Mouse (Mus musculus): ENCODE data around the gene Hist2h2aa2. TPM values are rescaled to one million over a fixed set of nuclear protein-coding genes. Genes with fewer than 3 reads are reported as not detected.

Gene Hist2h2aa2
- polyA plus RNA-seq, 2 experiments from 2014 or later = 86.9 TPM; not detected in 1

GRCm38 (mm10) chr3:96261623-96262022 lies 21.5 kb upstream of the Hist2h2aa2 start:
- no peak for ATAC-seq

GRCm38 (mm10) chr3:96260220-96260619 lies 20.1 kb upstream of the Hist2h2aa2 start:
- ATAC-seq = no peak

- no peak for ATAC-seq
Observed at GRCm38 (mm10) chr3:96257190-96257589, 17.1 kb upstream of the Hist2h2aa2 start.

GRCm38 (mm10) chr3:96255926-96256593 lies 16.0 kb upstream of the Hist2h2aa2 start:
- ATAC-seq = no peak

GRCm38 (mm10) chr3:96254683-96255355 lies 14.7 kb upstream of the Hist2h2aa2 start:
- ATAC-seq = no peak

GRCm38 (mm10) chr3:96251787-96252186 lies 11.7 kb upstream of the Hist2h2aa2 start:
- ATAC-seq = no peak

GRCm38 (mm10) chr3:96250890-96251289 lies 10.8 kb upstream of the Hist2h2aa2 start:
- no peak for ATAC-seq

GRCm38 (mm10) chr3:96249034-96249345 lies 8.9 kb upstream of the Hist2h2aa2 start:
- ATAC-seq = no peak

GRCm38 (mm10) chr3:96248141-96249033 lies 8.3 kb upstream of the Hist2h2aa2 start:
- ATAC-seq = no peak

- no peak for ATAC-seq
Observed at GRCm38 (mm10) chr3:96247356-96248140, 7.5 kb upstream of the Hist2h2aa2 start.

- ATAC-seq = peak; percentile 56
Observed at GRCm38 (mm10) chr3:96246427-96246856, 6.4 kb upstream of the Hist2h2aa2 start, which contains the start of gene Hist2h3c1. Hist2h3c1 (plus strand) TSS chr3:96246685.

- ATAC-seq = peak; percentile 33
Observed at GRCm38 (mm10) chr3:96246018-96246417, 5.9 kb upstream of the Hist2h2aa2 start.

GRCm38 (mm10) chr3:96245003-96245886 lies 5.2 kb upstream of the Hist2h2aa2 start, which contains the start of gene Hist2h2aa1:
Hist2h2aa1 (plus strand) TSS chr3:96245497.
- peak; percentile 74 for ATAC-seq

- ATAC-seq = no peak
Observed at GRCm38 (mm10) chr3:96243921-96244572, 4.0 kb upstream of the Hist2h2aa2 start.

GRCm38 (mm10) chr3:96240799-96241197 lies 722 bp upstream of the Hist2h2aa2 start:
- ATAC-seq = no peak

- ATAC-seq = peak; percentile 67
Observed at GRCm38 (mm10) chr3:96238954-96239793, 902 bp downstream of the Hist2h2aa2 start, which contains the start of gene Hist2h3c2. Hist2h3c2 (minus strand) TSS chr3:96239127.

- ATAC-seq = no peak
Observed at GRCm38 (mm10) chr3:96237904-96238511, 2.1 kb downstream of the Hist2h2aa2 start.

- ATAC-seq = no peak
Observed at GRCm38 (mm10) chr3:96237335-96237903, 2.7 kb downstream of the Hist2h2aa2 start.

- no peak for ATAC-seq
Observed at GRCm38 (mm10) chr3:96236834-96237334, 3.2 kb downstream of the Hist2h2aa2 start.
